Mouse (Mus musculus): ENCODE measurements around the gene Nr4a1.

The Nr4a1 gene

GRCm38 (mm10) chr15:101233183-101233582, 20.9 kb upstream of the Nr4a1 start:
- no peak for DNase-seq (ENCODE audit: low spot score in 2 of 2)

- no peak for DNase-seq (ENCODE audit: low spot score in 2 of 2)
Observed at GRCm38 (mm10) chr15:101233641-101234275, 20.3 kb upstream of the Nr4a1 start.

- no peak for DNase-seq (ENCODE audit: low spot score in 2 of 2)
Observed at GRCm38 (mm10) chr15:101234611-101235341, 19.3 kb upstream of the Nr4a1 start.

GRCm38 (mm10) chr15:101235342-101235698, 18.7 kb upstream of the Nr4a1 start:
- no peak for DNase-seq (ENCODE audit: low spot score in 2 of 2)

GRCm38 (mm10) chr15:101235728-101236327, 18.2 kb upstream of the Nr4a1 start:
- no peak for DNase-seq (ENCODE audit: low spot score in 2 of 2)

- peak; percentile 51 to 68 for DNase-seq (ENCODE audit: low spot score in 2 of 2)
Observed at GRCm38 (mm10) chr15:101236878-101237277, 17.2 kb upstream of the Nr4a1 start.

- peak in 1 of 2 experiments; percentile 51 for DNase-seq (ENCODE audit: low spot score in 2 of 2)
Observed at GRCm38 (mm10) chr15:101238885-101239511, 15.1 kb upstream of the Nr4a1 start.

GRCm38 (mm10) chr15:101239821-101240220, 14.2 kb upstream of the Nr4a1 start:
- no peak for DNase-seq (ENCODE audit: low spot score in 2 of 2)

GRCm38 (mm10) chr15:101240799-101241204, 13.3 kb upstream of the Nr4a1 start:
- DNase-seq (ENCODE audit: low spot score in 2 of 2), result peak; percentile 62 to 75

- no peak for DNase-seq (ENCODE audit: low spot score in 2 of 2)
Observed at GRCm38 (mm10) chr15:101241236-101241635, 12.8 kb upstream of the Nr4a1 start.

- DNase-seq (ENCODE audit: low spot score in 2 of 2), result no peak
Observed at GRCm38 (mm10) chr15:101241853-101242252, 12.2 kb upstream of the Nr4a1 start.

- DNase-seq (ENCODE audit: low spot score in 2 of 2), result no peak
Observed at GRCm38 (mm10) chr15:101242645-101243044, 11.4 kb upstream of the Nr4a1 start.

- DNase-seq (ENCODE audit: low spot score in 2 of 2), result no peak
Observed at GRCm38 (mm10) chr15:101244012-101244411, 10.1 kb upstream of the Nr4a1 start.

- DNase-seq (ENCODE audit: low spot score in 2 of 2), result peak; percentile 76 to 82
Observed at GRCm38 (mm10) chr15:101246231-101247154, 7.6 kb upstream of the Nr4a1 start.

- no peak for DNase-seq (ENCODE audit: low spot score in 2 of 2)
Observed at GRCm38 (mm10) chr15:101247155-101247498, 6.9 kb upstream of the Nr4a1 start.

GRCm38 (mm10) chr15:101248029-101248710, 5.9 kb upstream of the Nr4a1 start:
- no peak for DNase-seq (ENCODE audit: low spot score in 2 of 2)

- DNase-seq (ENCODE audit: low spot score in 2 of 2), result no peak
Observed at GRCm38 (mm10) chr15:101250220-101250800, 3.8 kb upstream of the Nr4a1 start.

GRCm38 (mm10) chr15:101251930-101252329, 2.1 kb upstream of the Nr4a1 start:
- no peak for DNase-seq (ENCODE audit: low spot score in 2 of 2)

- no peak for DNase-seq (ENCODE audit: low spot score in 2 of 2)
Observed at GRCm38 (mm10) chr15:101252614-101253013, 1.5 kb upstream of the Nr4a1 start.

GRCm38 (mm10) chr15:101253563-101253885, 545 bp upstream of the Nr4a1 start:
- no peak for DNase-seq (ENCODE audit: low spot score in 2 of 2)

Measured in spleen, postnatal 14 days (tissue).